Mouse (Mus musculus) MEL (cell line): ENCODE results near the gene Hlf. TPM values are rescaled to one million over a fixed set of nuclear protein-coding genes. Genes with fewer than 3 reads are reported as not detected.
A peak's percentile ranks its signal among the peaks of the same experiment; 100 is the strongest.

Experiments used
- DNase-seq: peaks from one replicate; pipeline ENCODE4 v3.0.0; 2011; ENCODE audit warnings: low read depth, low spot score
- H3K27ac ChIP-seq: 2 replicates; pipeline ENCODE4 v1.5.1; 2012; ENCODE audit warnings: low read depth, mild to moderate bottlenecking, control low read depth, low read length, moderate library complexity; ENCODE audit not compliant: control insufficient read depth
- H3K27me3 ChIP-seq, 2 experiments: fragments of 150-350 bp in 1 of 2; sonication (generic) in 1 of 2; 2 replicates each; pipeline ENCODE4 v1.6.1; 2012; ENCODE audit warnings: low read length in 2 of 2, mild to moderate bottlenecking in 2 of 2, improper control_type of control experiment in 1 of 2, moderate library complexity in 1 of 2; ENCODE audit not compliant: insufficient read depth in 2 of 2, control insufficient read depth in 1 of 2
- H3K36me3 ChIP-seq, 2 experiments: 2 replicates each; pipeline ENCODE4 v1.6.1; 2012 to 2014; ENCODE audit warnings: low read length in 2 of 2, improper control_type of control experiment in 1 of 2, inconsistent platforms in 1 of 2, mild to moderate bottlenecking in 1 of 2; ENCODE audit not compliant: insufficient read depth in 2 of 2, control insufficient read depth in 1 of 2
- H3K4me1 ChIP-seq, 2 experiments: fragments of 150-350 bp in 1 of 2; sonication (generic) in 1 of 2; 2 replicates each; pipeline ENCODE4 v1.6.1; 2012; ENCODE audit warnings: low read length in 2 of 2, improper control_type of control experiment in 1 of 2, mild to moderate bottlenecking in 1 of 2; ENCODE audit not compliant: insufficient read depth in 2 of 2, control insufficient read depth in 1 of 2
- H3K4me3 ChIP-seq, 2 experiments: fragments of 150-350 bp in 1 of 2; sonication (generic) in 1 of 2; 2 replicates each; pipeline ENCODE4 v1.5.1; 2012; ENCODE audit warnings: low read depth in 2 of 2, low read length in 2 of 2, mild to moderate bottlenecking in 2 of 2, moderate library complexity in 2 of 2, control low read depth in 1 of 2, improper control_type of control experiment in 1 of 2; ENCODE audit not compliant: control insufficient read depth in 1 of 2, insufficient read depth in 1 of 2
- H3K79me2 ChIP-seq: 2 replicates; pipeline ENCODE4 v1.6.1; 2012; ENCODE audit warnings: mild to moderate bottlenecking, low read length, moderate library complexity; ENCODE audit not compliant: control insufficient read depth, poor library complexity, insufficient read depth
- H3K9ac ChIP-seq: 2 replicates; pipeline ENCODE4 v1.6.1; 2012; ENCODE audit warnings: low read depth, mild to moderate bottlenecking, control low read depth, low read length, moderate library complexity; ENCODE audit not compliant: control insufficient read depth, poor library complexity, severe bottlenecking
- H3K9me3 ChIP-seq: fragments of 150-350 bp; sonication (generic); replicated peaks from 2 replicates; pipeline ENCODE4 v1.6.1; 2012; ENCODE audit warnings: mild to moderate bottlenecking, low read length, improper control_type of control experiment, moderate library complexity; ENCODE audit not compliant: insufficient read depth
- BHLHE40 ChIP-seq: IDR thresholded peaks from 2 replicates; pipeline ENCODE4 v1.6.1; 2012; ENCODE audit warnings: low read depth, mild to moderate bottlenecking, inconsistent platforms, low read length, improper control_type of control experiment, borderline replicate concordance
- CHD1 ChIP-seq: IDR thresholded peaks from 2 replicates; pipeline ENCODE4 v1.6.1; 2012; ENCODE audit warnings: low read depth, mild to moderate bottlenecking, inconsistent platforms, low read length, improper control_type of control experiment
- CHD2 ChIP-seq: IDR thresholded peaks from 2 replicates; pipeline ENCODE4 v1.6.1; 2011; ENCODE audit warnings: low read length, improper control_type of control experiment
- CTCF ChIP-seq, 3 experiments: IDR thresholded peaks in 2 of 3; conservative IDR thresholded peaks in 1 of 3; 2 replicates each; pipeline ENCODE4 v1.5.1; 2011 to 2012; ENCODE audit warnings: low read length in 3 of 3, low read depth in 2 of 3, mild to moderate bottlenecking in 2 of 3, improper control_type of control experiment in 1 of 3, inconsistent platforms in 1 of 3, mixed read lengths in 1 of 3, moderate library complexity in 1 of 3; ENCODE audit not compliant: control insufficient read depth in 1 of 3, insufficient read depth in 1 of 3, poor library complexity in 1 of 3, severe bottlenecking in 1 of 3
- E2F4 ChIP-seq: IDR thresholded peaks from 2 replicates; pipeline ENCODE4 v1.6.1; 2011; ENCODE audit warnings: low read depth, low read length, improper control_type of control experiment, borderline replicate concordance
- ELF1 ChIP-seq: IDR thresholded peaks from 2 replicates; pipeline ENCODE4 v1.6.1; 2014; ENCODE audit warnings: low read depth, mild to moderate bottlenecking, inconsistent platforms, low read length, improper control_type of control experiment, moderate library complexity
- ETS1 ChIP-seq: IDR thresholded peaks from 2 replicates; pipeline ENCODE4 v1.6.1; 2012; ENCODE audit warnings: low read depth, mild to moderate bottlenecking, inconsistent platforms, low read length, improper control_type of control experiment, moderate library complexity
- GABPA ChIP-seq: IDR thresholded peaks from 2 replicates; pipeline ENCODE4 v1.6.1; 2012; ENCODE audit warnings: low read depth, mild to moderate bottlenecking, inconsistent platforms, low read length, improper control_type of control experiment, moderate library complexity
- HCFC1 ChIP-seq: IDR thresholded peaks from 2 replicates; pipeline ENCODE4 v1.6.1; 2012; ENCODE audit warnings: low read depth, mild to moderate bottlenecking, inconsistent platforms, low read length, improper control_type of control experiment, moderate library complexity
- KAT2A ChIP-seq: conservative IDR thresholded peaks from 2 replicates; pipeline ENCODE4 v1.6.1; 2012; ENCODE audit warnings: low read depth, low read length, improper control_type of control experiment, inconsistent platforms
- MAFK ChIP-seq: IDR thresholded peaks from 2 replicates; pipeline ENCODE4 v1.6.1; 2011; ENCODE audit warnings: low read depth, mild to moderate bottlenecking, low read length, improper control_type of control experiment, borderline replicate concordance
- MAX ChIP-seq: IDR thresholded peaks from 2 replicates; pipeline ENCODE4 v1.6.1; 2011; ENCODE audit warnings: low read length, improper control_type of control experiment
- MAZ ChIP-seq: IDR thresholded peaks from 2 replicates; pipeline ENCODE4 v1.6.1; 2012; ENCODE audit warnings: low read depth, mild to moderate bottlenecking, inconsistent platforms, low read length, improper control_type of control experiment
- MEF2A ChIP-seq: IDR thresholded peaks from 2 replicates; pipeline ENCODE4 v1.6.1; 2014; ENCODE audit warnings: low read depth, mild to moderate bottlenecking, inconsistent platforms, low read length, improper control_type of control experiment; ENCODE audit not compliant: poor library complexity, insufficient replicate concordance, severe bottlenecking; ENCODE audit errors: extremely low read depth
- MYB ChIP-seq: IDR thresholded peaks from 2 replicates; pipeline ENCODE4 v1.6.1; 2011; ENCODE audit warnings: mild to moderate bottlenecking, low read depth, low read length, improper control_type of control experiment
- NELFE ChIP-seq: IDR thresholded peaks from 2 replicates; pipeline ENCODE4 v1.6.1; 2011; ENCODE audit warnings: low read depth, low read length, improper control_type of control experiment
- NRF1 ChIP-seq: IDR thresholded peaks from 2 replicates; pipeline ENCODE4 v1.6.1; 2014; ENCODE audit warnings: low read depth, mild to moderate bottlenecking, inconsistent platforms, low read length, improper control_type of control experiment, moderate library complexity; ENCODE audit not compliant: poor library complexity, insufficient read depth, severe bottlenecking
- POLR2A ChIP-seq, 2 experiments: IDR thresholded peaks; 2 replicates each; pipeline ENCODE4 v1.6.1; 2011 to 2012; ENCODE audit warnings: low read length in 2 of 2, mild to moderate bottlenecking in 2 of 2, control low read depth in 1 of 2, improper control_type of control experiment in 1 of 2, low read depth in 1 of 2, moderate library complexity in 1 of 2; ENCODE audit not compliant: control insufficient read depth in 1 of 2, insufficient read depth in 1 of 2, poor library complexity in 1 of 2
- POLR2AphosphoS2 ChIP-seq: IDR thresholded peaks from 2 replicates; pipeline ENCODE4 v1.6.1; 2011; ENCODE audit warnings: low read length, improper control_type of control experiment
- RAD21 ChIP-seq: IDR thresholded peaks from 2 replicates; pipeline ENCODE4 v1.6.1; 2011; ENCODE audit warnings: mild to moderate bottlenecking, low read depth, low read length, improper control_type of control experiment
- SMC3 ChIP-seq: IDR thresholded peaks from 2 replicates; pipeline ENCODE4 v1.6.1; 2011; ENCODE audit warnings: low read depth, low read length, improper control_type of control experiment
- TCF12 ChIP-seq: IDR thresholded peaks from 2 replicates; pipeline ENCODE4 v1.6.1; 2014; ENCODE audit warnings: low read depth, mild to moderate bottlenecking, inconsistent platforms, low read length, improper control_type of control experiment, moderate library complexity
- USF2 ChIP-seq, 2 experiments: IDR thresholded peaks; 2 replicates each; pipeline ENCODE4 v1.6.1; 2011 to 2012; ENCODE audit warnings: improper control_type of control experiment in 2 of 2, low read length in 2 of 2, borderline replicate concordance in 1 of 2, inconsistent platforms in 1 of 2, low read depth in 1 of 2, mild to moderate bottlenecking in 1 of 2; ENCODE audit not compliant: insufficient read depth in 1 of 2
- ZC3H11A ChIP-seq: IDR thresholded peaks from 2 replicates; pipeline ENCODE4 v1.6.1; 2012; ENCODE audit warnings: low read depth, mild to moderate bottlenecking, inconsistent platforms, low read length, improper control_type of control experiment
- polyA plus RNA-seq, 2 experiments: library from polyadenylated mRNA; stranded (reverse) in 1 of 2; unstranded in 1 of 2; fragments of >175 nt in 1 of 2; fragments of >200 nt in 1 of 2; gene quantifications; 2 replicates each; pipeline versions ENCODE4 v1.2.1 to v1.2.4; 2012; ENCODE audit warnings: low replicate concordance in 2 of 2, low read depth in 1 of 2; ENCODE audit not compliant: insufficient read length in 2 of 2, insufficient read depth in 1 of 2, missing spikeins in 1 of 2
- total RNA-seq: library from RNA; depleted of rRNA; stranded (reverse); fragments of 300-350 nt; gene quantifications from 2 replicates; pipeline ENCODE4 v1.2.3, GENCODE M21; 2012

The Hlf gene
- total and polyA plus RNA-seq, 3 experiments = 0.42 to 1.5 TPM; not detected in 1

DNA sequence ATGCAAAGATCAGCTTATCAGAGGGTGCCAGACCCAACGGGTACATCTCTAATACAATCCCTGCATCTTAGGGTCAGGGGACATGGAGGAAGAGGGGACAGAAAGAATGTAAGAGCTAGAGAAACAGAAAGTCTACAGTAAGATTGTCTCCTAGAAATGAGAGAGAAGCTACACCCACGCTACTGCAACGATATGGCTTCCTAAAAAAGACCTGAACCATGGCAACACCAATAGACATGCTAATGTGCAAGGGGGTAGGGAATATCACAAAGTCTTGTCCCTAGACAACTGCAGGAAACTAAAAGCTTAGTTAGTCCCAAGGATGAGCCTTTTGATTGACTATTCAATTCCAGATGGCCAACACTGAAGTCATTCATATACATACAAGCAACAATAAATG, 76.1 kb downstream of the Hlf start:
- no peak overlapping the region for H3K9ac ChIP-seq
- H3K27ac ChIP-seq = no peak overlapping the region
- H3K9me3 ChIP-seq = no peaks in the 10 kb centered on the region
- H3K79me2 ChIP-seq = no peaks in the 10 kb centered on the region
- H3K4me1 ChIP-seq = no peaks in the 10 kb centered on the region
- H3K4me3 ChIP-seq = no peak overlapping the region
- peaks cover 0 to 2% of the 10 kb centered on the region in 2 experiments; a peak in 1 of 4 replicates for H3K27me3 ChIP-seq
- DNase-seq = no peak
- H3K36me3 ChIP-seq = no peaks in the 10 kb centered on the region
- TF ChIP-seq KAT2A (no peak), CHD2 (no peak), ETS1 (no peak), POLR2A (IDR thresholded peaks at IDR 0.05; ENCODE audit: control insufficient read depth in 1 of 2, insufficient read depth in 1 of 2, low read depth in 1 of 2, low read length in 2 of 2, poor library complexity in 1 of 2) (no peak), POLR2AphosphoS2 (no peak), SMC3 (no peak), HCFC1 (no peak), CHD1 (no peak), USF2 (IDR thresholded peaks at IDR 0.05; ENCODE audit: borderline replicate concordance in 1 of 2, insufficient read depth in 1 of 2, low read depth in 1 of 2, low read length in 2 of 2) (no peak), E2F4 (no peak), TCF12 (no peak), MEF2A (no peak), RAD21 (no peak), BHLHE40 (no peak), ELF1 (no peak), MAZ (no peak), MAX (no peak), MAFK (no peak), GABPA (no peak), CTCF (IDR thresholded peaks at IDR 0.05 in 2 of 3, conservative IDR thresholded peaks at IDR 0.05 in 1 of 3; ENCODE audit: control insufficient read depth in 1 of 3, insufficient read depth in 1 of 3, low read depth in 2 of 3, low read length in 3 of 3, poor library complexity in 1 of 3, severe bottlenecking in 1 of 3) (no peak)
- TF ChIP-seq, all 39 proteins: peak for 0

DNA sequence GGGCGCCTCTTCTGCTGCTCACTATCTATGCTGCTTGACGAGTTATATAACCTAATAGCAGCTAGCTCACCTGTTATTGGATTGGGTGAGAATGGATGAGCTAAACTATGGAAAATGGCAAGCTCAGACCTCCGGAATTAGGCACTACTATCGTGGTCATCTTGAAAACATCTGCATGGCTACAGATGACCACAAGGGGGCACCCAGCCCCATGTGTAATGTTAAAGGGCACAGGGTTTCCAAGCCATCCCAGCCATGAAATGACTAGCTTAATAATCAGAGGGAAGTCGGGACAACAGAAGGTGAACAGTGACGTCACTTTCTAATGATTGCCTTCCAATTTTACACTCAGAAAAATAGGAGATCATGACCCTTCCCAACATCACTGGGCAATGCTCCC, 83.7 kb downstream of the Hlf start:
- Histone ChIP-seq H3K4me3 (no peak overlapping the region), H3K9me3 (no peaks in the 10 kb centered on the region), H3K27ac (no peak overlapping the region), H3K27me3 (peaks cover 1 to 2% of the 10 kb centered on the region in 2 experiments; a peak in 2 of 4 replicates), H3K9ac (no peak overlapping the region), H3K36me3 (no peaks in the 10 kb centered on the region), H3K79me2 (no peaks in the 10 kb centered on the region), H3K4me1 (no peaks in the 10 kb centered on the region)
- DNase-seq = peak; percentile 66
- TF ChIP-seq RAD21 (peak; percentile 77), MYB (no peak), NELFE (no peak), CTCF (IDR thresholded peaks at IDR 0.05 in 2 of 3, conservative IDR thresholded peaks at IDR 0.05 in 1 of 3; ENCODE audit: control insufficient read depth in 1 of 3, insufficient read depth in 1 of 3, low read depth in 2 of 3, low read length in 3 of 3, poor library complexity in 1 of 3, severe bottlenecking in 1 of 3) (peak; percentile 81 to 87 (median 82)), SMC3 (peak; percentile 93), ETS1 (no peak), NRF1 (no peak), ZC3H11A (peak; percentile 72)
